Mouse (Mus musculus) stomach, embryonic 14.5 days (tissue): ENCODE data around the gene Atoh7. TPM values are rescaled to one million over a fixed set of nuclear protein-coding genes. Genes with fewer than 3 reads are reported as not detected.
A peak's percentile ranks its signal among the peaks of the same experiment; 100 is the strongest.

Experiments used
- ATAC-seq: fragments of 200-750 bp; cut with Nextera tagmentation; 2 replicates; pipeline ENCODE4 v1.8.0; 2017; ENCODE audit warnings: low read depth, moderate TSS enrichment; ENCODE audit not compliant: insufficient number of reproducible peaks, insufficient read depth, low FRiP score
- H3K27ac ChIP-seq: fragments of 300-500 bp; sonication (generic); 2 replicates; pipeline ENCODE4 v1.5.1; 2014; ENCODE audit warnings: mild to moderate bottlenecking, low read length, moderate library complexity, mixed read lengths
- H3K27me3 ChIP-seq: fragments of 300-500 bp; sonication (generic); 2 replicates; pipeline ENCODE4 v1.6.1; 2014; ENCODE audit warnings: low read length, control low read depth, mixed read lengths; ENCODE audit not compliant: control insufficient read depth, insufficient read depth
- H3K36me3 ChIP-seq: fragments of 300-500 bp; sonication (generic); 2 replicates; pipeline ENCODE4 v1.6.1; 2014; ENCODE audit warnings: mild to moderate bottlenecking, control low read depth, low read length, moderate library complexity, mixed read lengths; ENCODE audit not compliant: control insufficient read depth, insufficient read depth
- H3K4me1 ChIP-seq: fragments of 300-500 bp; sonication (generic); 2 replicates; pipeline ENCODE4 v1.6.1; 2014; ENCODE audit warnings: low read length, control low read depth, mixed read lengths; ENCODE audit not compliant: control insufficient read depth, insufficient read depth
- H3K4me2 ChIP-seq: fragments of 300-500 bp; sonication (generic); replicated peaks from 2 replicates; pipeline ENCODE4 v1.6.1; 2014; ENCODE audit warnings: low read depth, low read length, control low read depth
- H3K4me3 ChIP-seq: fragments of 300-500 bp; sonication (generic); 2 replicates; pipeline ENCODE4 v1.5.1; 2014; ENCODE audit warnings: low read depth, low read length, control low read depth
- H3K9ac ChIP-seq: fragments of 300-500 bp; sonication (generic); replicated peaks from 2 replicates; pipeline ENCODE4 v1.6.1; 2014; ENCODE audit warnings: low read depth, mild to moderate bottlenecking, control low read depth, low read length, moderate library complexity, mixed read lengths
- H3K9me3 ChIP-seq: fragments of 300-500 bp; sonication (generic); 2 replicates; pipeline ENCODE4 v1.6.1; 2016; ENCODE audit warnings: low read depth, low read length, control low read depth; ENCODE audit not compliant: control insufficient read depth
- WGBS: fragments of 180-500 bp; shearing (Covaris S2); extraction: QIAGEN DNeasy Blood & Tissue Kit; methylation state at CpG from one replicate; pipeline ENCODE4 v1.1.7; 2014; 5-methylcytosine and 5-hydroxymethylcytosine counted together
- polyA plus RNA-seq: library from polyadenylated mRNA; unstranded; fragments of >200 nt; fragmentation: Nextera tagmentation; extraction: Ambion mirVana; gene quantifications from 2 replicates; pipeline ENCODE4 v1.2.1, GENCODE M21; 2014

Gene Atoh7
- polyA plus RNA-seq, 1 experiment from 2014 or later = not detected

- 7% methylated on average over 26 of the region's 26 CpGs for WGBS
- Histone ChIP-seq H3K4me2 (peak overlapping the region; percentile 37), H3K9ac (no peak overlapping the region), H3K4me1 (no peaks in the 10 kb centered on the region), H3K36me3 (no peaks in the 10 kb centered on the region), H3K27me3 (no peaks in the 10 kb centered on the region), H3K4me3 (peak overlapping the region; percentile 20), H3K9me3 (no peaks in the 10 kb centered on the region), H3K27ac (no peak overlapping the region)
- no peak for ATAC-seq
Measured at GRCm38 (mm10) chr10:63089758-63090571, 9.5 kb upstream of the Atoh7 start.

- no peak for ATAC-seq
- H3K4me2 ChIP-seq = no peak overlapping the region
- 55% methylated on average over 7 of the region's 7 CpGs for WGBS
Measured at GRCm38 (mm10) chr10:63091915-63092314, 7.5 kb upstream of the Atoh7 start.

GRCm38 (mm10) chr10:63092616-63093550 lies 6.6 kb upstream of the Atoh7 start:
- 70% methylated on average over 10 of the region's 10 CpGs for WGBS
- no peak for ATAC-seq

More at GRCm38 (mm10) chr10:63091915-63092314, 7.5 kb upstream of the Atoh7 start:
- Histone ChIP-seq H3K27ac (no peak overlapping the region), H3K4me1 (no peaks in the 10 kb centered on the region), H3K4me3 (no peak overlapping the region), H3K36me3 (no peaks in the 10 kb centered on the region), H3K27me3 (no peaks in the 10 kb centered on the region), H3K9me3 (no peaks in the 10 kb centered on the region), H3K9ac (no peak overlapping the region)

GRCm38 (mm10) chr10:63096757-63097156 lies 2.7 kb upstream of the Atoh7 start:
- H3K4me3 ChIP-seq = no peak overlapping the region
- no peaks in the 10 kb centered on the region for H3K9me3 ChIP-seq
- no peak overlapping the region for H3K27ac ChIP-seq
- no peaks in the 10 kb centered on the region for H3K27me3 ChIP-seq
- WGBS = 59% methylated on average over 2 of the region's 2 CpGs
- H3K9ac ChIP-seq = no peak overlapping the region
- H3K36me3 ChIP-seq = no peaks in the 10 kb centered on the region
- no peak for ATAC-seq
- H3K4me2 ChIP-seq = no peak overlapping the region
- H3K4me1 ChIP-seq = no peaks in the 10 kb centered on the region

More at GRCm38 (mm10) chr10:63092616-63093550, 6.6 kb upstream of the Atoh7 start:
- H3K27me3 ChIP-seq = no peaks in the 10 kb centered on the region
- H3K4me1 ChIP-seq = no peaks in the 10 kb centered on the region
- no peaks in the 10 kb centered on the region for H3K36me3 ChIP-seq
- no peak overlapping the region for H3K4me3 ChIP-seq
- H3K9me3 ChIP-seq = no peaks in the 10 kb centered on the region
- H3K4me2 ChIP-seq = no peak overlapping the region
- no peak overlapping the region for H3K27ac ChIP-seq
- no peak overlapping the region for H3K9ac ChIP-seq

GRCm38 (mm10) chr10:63098191-63098590 lies 1.3 kb upstream of the Atoh7 start:
- H3K9ac ChIP-seq = no peak overlapping the region
- H3K4me1 ChIP-seq = no peaks in the 10 kb centered on the region
- 58% methylated on average over 12 of the region's 12 CpGs for WGBS
- H3K4me3 ChIP-seq = no peak overlapping the region
- H3K36me3 ChIP-seq = no peaks in the 10 kb centered on the region
- H3K27ac ChIP-seq = no peak overlapping the region
- no peaks in the 10 kb centered on the region for H3K9me3 ChIP-seq
- no peak for ATAC-seq
- H3K4me2 ChIP-seq = no peak overlapping the region
- no peaks in the 10 kb centered on the region for H3K27me3 ChIP-seq

GRCm38 (mm10) chr10:63099941-63100562 lies 601 bp downstream of the Atoh7 start:
- Histone ChIP-seq H3K36me3 (no peaks in the 10 kb centered on the region), H3K9me3 (no peaks in the 10 kb centered on the region), H3K27ac (no peak overlapping the region), H3K4me3 (peak overlapping the region; percentile 38), H3K27me3 (no peaks in the 10 kb centered on the region), H3K4me1 (no peaks in the 10 kb centered on the region), H3K9ac (peak overlapping the region; percentile 33), H3K4me2 (peak overlapping the region; percentile 83)
- under 1% methylated on average over 62 of the region's 62 CpGs for WGBS
- peak; percentile 86 for ATAC-seq

DNA sequence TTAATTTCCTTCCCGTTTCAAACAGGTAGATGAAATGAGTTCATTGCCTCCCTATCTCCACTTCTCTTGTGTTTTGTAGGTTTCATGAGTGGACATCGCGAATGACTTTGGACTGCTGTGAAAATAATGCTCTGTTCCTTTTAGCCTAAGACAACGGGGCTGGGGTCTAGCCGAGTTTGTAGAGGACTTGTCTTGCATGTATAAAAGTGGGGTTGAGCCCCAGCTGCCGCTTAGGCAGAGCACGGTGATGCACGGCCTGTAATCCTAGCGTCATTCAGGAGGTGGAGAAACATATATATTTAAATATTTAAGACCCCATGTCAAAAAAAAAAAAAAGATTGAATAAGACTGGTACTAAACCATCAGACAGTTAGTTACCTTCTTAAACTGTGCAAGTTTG lies 1.2 kb downstream of the Atoh7 start:
- Histone ChIP-seq H3K4me1 (no peaks in the 10 kb centered on the region), H3K4me3 (peak overlapping the region; percentile 38), H3K27ac (no peak overlapping the region), H3K4me2 (peak overlapping the region; percentile 83), H3K36me3 (no peaks in the 10 kb centered on the region), H3K9me3 (no peaks in the 10 kb centered on the region), H3K9ac (peak overlapping the region; percentile 33), H3K27me3 (no peaks in the 10 kb centered on the region)
- ATAC-seq = no peak
- 16% methylated on average over 9 of the region's 9 CpGs for WGBS

GRCm38 (mm10) chr10:63113027-63113604 lies 13.7 kb downstream of the Atoh7 start:
- Histone ChIP-seq H3K4me3 (no peak overlapping the region), H3K4me1 (no peaks in the 10 kb centered on the region), H3K4me2 (no peak overlapping the region), H3K9me3 (no peaks in the 10 kb centered on the region), H3K36me3 (no peaks in the 10 kb centered on the region), H3K9ac (no peak overlapping the region), H3K27me3 (no peaks in the 10 kb centered on the region), H3K27ac (no peak overlapping the region)
- ATAC-seq = no peak
- 57% methylated on average over 5 of the region's 5 CpGs for WGBS
